Mouse (Mus musculus) bone marrow, adult 2 months (tissue): ENCODE results near the gene Bicra. TPM values are rescaled to one million over a fixed set of nuclear protein-coding genes. Genes with fewer than 3 reads are reported as not detected.
A peak's percentile ranks its signal among the peaks of the same experiment; 100 is the strongest.

Source experiments
- H3K27ac ChIP-seq: fragments of 200-500 bp; 2 replicates; pipeline ENCODE4 v1.5.1; 2012; ENCODE audit warnings: low read depth, mild to moderate bottlenecking, control low read depth, inconsistent platforms, low read length; ENCODE audit not compliant: control insufficient read depth, poor library complexity, insufficient read depth
- H3K4me1 ChIP-seq: fragments of 200-500 bp; 2 replicates; pipeline ENCODE4 v1.6.1; 2011; ENCODE audit warnings: low read length; ENCODE audit not compliant: control insufficient read depth, insufficient read depth
- H3K4me3 ChIP-seq: fragments of 200-500 bp; replicated peaks from 2 replicates; pipeline ENCODE3; 2011; ENCODE audit warnings: mild to moderate bottlenecking, low read depth, low read length, control low read depth; ENCODE audit not compliant: control insufficient read depth
- CTCF ChIP-seq: fragments of 200-500 bp; IDR thresholded peaks from 2 replicates; pipeline ENCODE4 v1.5.1; 2011; ENCODE audit warnings: low read length, control low read depth; ENCODE audit not compliant: control insufficient read depth, insufficient read depth
- POLR2A ChIP-seq: fragments of 200-500 bp; IDR thresholded peaks from 2 replicates; pipeline ENCODE4 v1.6.1; 2011; ENCODE audit warnings: low read depth, mild to moderate bottlenecking, control low read depth, low read length, borderline replicate concordance; ENCODE audit not compliant: control insufficient read depth
- WGBS: fragments of 180-500 bp; shearing (Covaris S2); methylation state at CpG from one replicate; pipeline ENCODE4 v1.1.7; 2018; 5-methylcytosine and 5-hydroxymethylcytosine counted together
- polyA plus RNA-seq: library from polyadenylated mRNA; stranded (reverse); fragments of >200 nt; gene quantifications from 2 replicates; pipeline ENCODE4 v1.2.4, GENCODE M21; 2011; ENCODE audit warnings: low replicate concordance; ENCODE audit not compliant: missing spikeins, insufficient read depth, insufficient read length

Bicra gene
- polyA plus RNA-seq, 1 experiment = 27.9 TPM

GRCm38 (mm10) chr7:15922220-15922773 is 125.4 kb downstream of the Bicra start, which contains the start of gene Selenow:
TSS of gene Selenow (minus strand) at chr7:15922402.
- TF ChIP-seq CTCF (no peak), POLR2A (peak; percentile 87; the same call in 1 of the 2 replicates)
- under 1% methylated on average over 33 of the region's 33 CpGs for WGBS
- H3K4me1 ChIP-seq = peaks cover 3% of the 10 kb centered on the region; the same call in 1 of the 2 replicates
- H3K27ac ChIP-seq = peak within 1 kb of the TSS; percentile 70
- H3K4me3 ChIP-seq = peak within 1 kb of the TSS; percentile 76

DNA sequence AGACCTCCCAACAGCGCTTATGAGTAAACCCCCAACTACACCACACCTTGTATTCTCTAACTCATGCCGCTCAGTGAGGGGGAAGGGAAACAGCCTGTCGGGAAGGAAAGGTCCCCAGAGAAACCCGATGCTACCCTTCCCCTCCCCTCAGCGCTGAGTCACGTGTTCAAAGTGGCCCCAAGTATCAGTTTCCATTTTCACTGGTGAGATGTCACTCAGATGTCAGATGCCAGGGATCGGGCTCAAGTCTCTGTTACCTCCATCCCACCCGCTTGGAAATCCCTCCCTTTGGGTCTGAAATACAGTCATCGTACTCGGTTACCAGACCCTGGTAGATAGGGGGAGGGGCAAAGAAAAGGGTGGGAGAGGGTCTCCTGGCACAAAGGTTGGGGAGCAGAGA is 125.9 kb downstream of the Bicra start:
- no peak for TF ChIP-seq POLR2A
- no peak for TF ChIP-seq CTCF
- under 1% methylated on average over 10 of the region's 10 CpGs for WGBS

More for the DNA sequence above, 125.9 kb downstream of the Bicra start:
- peak overlapping the region; percentile 70; the same call in 1 of the 2 replicates for H3K27ac ChIP-seq
- H3K4me3 ChIP-seq = peak overlapping the region; percentile 76
- peaks cover 3% of the 10 kb centered on the region; the same call in 1 of the 2 replicates for H3K4me1 ChIP-seq

Other genes with a start within 250 kb of the Bicra start
- gene Obox6, start 208.2 kb downstream of the Bicra start, polyA plus RNA-seq = not detected in 2 replicates
- not detected in 2 replicates for gene Crx, start 168.0 kb downstream of the Bicra start, polyA plus RNA-seq
- 1.4 TPM in 1 of 2 replicates, not detected in the other for gene Crxos, start 165.3 kb downstream of the Bicra start, polyA plus RNA-seq
- 159 and 175 TPM in 2 replicates for gene Selenow, start 125.5 kb downstream of the Bicra start, polyA plus RNA-seq
- 96.9 and 171 TPM in 2 replicates for gene Nop53, start 101.8 kb downstream of the Bicra start, polyA plus RNA-seq
- gene Ehd2, start 80.4 kb downstream of the Bicra start, polyA plus RNA-seq = 4.9 and 7.8 TPM in 2 replicates
- not detected in 2 replicates for gene Zfp541, start 13.9 kb upstream of the Bicra start, polyA plus RNA-seq
- gene Napa, start 50.5 kb upstream of the Bicra start, polyA plus RNA-seq = 90.4 and 126 TPM in 2 replicates
- gene Kptn, start 72.0 kb upstream of the Bicra start, polyA plus RNA-seq = 7.5 and 10.5 TPM in 2 replicates
- gene Slc8a2, start 81.9 kb upstream of the Bicra start, polyA plus RNA-seq = not detected in 2 replicates
- 5.4 and 7.8 TPM in 2 replicates for gene Meis3, start 127.2 kb upstream of the Bicra start, polyA plus RNA-seq
- gene Dhx34, start 174.1 kb upstream of the Bicra start, polyA plus RNA-seq = 9.4 and 11.9 TPM in 2 replicates
- 4.2 TPM in 2 replicates for gene C5ar2, start 196.2 kb upstream of the Bicra start, polyA plus RNA-seq
- gene C5ar1, start 211.6 kb upstream of the Bicra start, polyA plus RNA-seq = 9.0 and 17.2 TPM in 2 replicates
- 19.8 and 23.6 TPM in 2 replicates for gene Inafm1, start 225.7 kb upstream of the Bicra start, polyA plus RNA-seq
- 108 and 194 TPM in 2 replicates for gene Ccdc9, start 238.9 kb upstream of the Bicra start, polyA plus RNA-seq